Mouse (Mus musculus) MEL (cell line): ENCODE data around the gene Itgb3bp. TPM values are rescaled to one million over a fixed set of nuclear protein-coding genes. Genes with fewer than 3 reads are reported as not detected.

Source experiments
- DNase-seq: peaks from one replicate; pipeline ENCODE4 v3.0.0; 2011; ENCODE audit warnings: low read depth, low spot score
- H3K27ac ChIP-seq: 2 replicates; pipeline ENCODE4 v1.5.1; 2012; ENCODE audit warnings: low read depth, mild to moderate bottlenecking, control low read depth, low read length, moderate library complexity; ENCODE audit not compliant: control insufficient read depth
- H3K27me3 ChIP-seq, 2 experiments: fragments of 150-350 bp in 1 of 2; sonication (generic) in 1 of 2; 2 replicates each; pipeline ENCODE4 v1.6.1; 2012; ENCODE audit warnings: low read length in 2 of 2, mild to moderate bottlenecking in 2 of 2, improper control_type of control experiment in 1 of 2, moderate library complexity in 1 of 2; ENCODE audit not compliant: insufficient read depth in 2 of 2, control insufficient read depth in 1 of 2
- H3K36me3 ChIP-seq, 2 experiments: 2 replicates each; pipeline ENCODE4 v1.6.1; 2012 to 2014; ENCODE audit warnings: low read length in 2 of 2, improper control_type of control experiment in 1 of 2, inconsistent platforms in 1 of 2, mild to moderate bottlenecking in 1 of 2; ENCODE audit not compliant: insufficient read depth in 2 of 2, control insufficient read depth in 1 of 2
- H3K4me1 ChIP-seq, 2 experiments: fragments of 150-350 bp in 1 of 2; sonication (generic) in 1 of 2; 2 replicates each; pipeline ENCODE4 v1.6.1; 2012; ENCODE audit warnings: low read length in 2 of 2, improper control_type of control experiment in 1 of 2, mild to moderate bottlenecking in 1 of 2; ENCODE audit not compliant: insufficient read depth in 2 of 2, control insufficient read depth in 1 of 2
- H3K4me3 ChIP-seq, 2 experiments: fragments of 150-350 bp in 1 of 2; sonication (generic) in 1 of 2; 2 replicates each; pipeline ENCODE4 v1.5.1; 2012; ENCODE audit warnings: low read depth in 2 of 2, low read length in 2 of 2, mild to moderate bottlenecking in 2 of 2, moderate library complexity in 2 of 2, control low read depth in 1 of 2, improper control_type of control experiment in 1 of 2; ENCODE audit not compliant: control insufficient read depth in 1 of 2, insufficient read depth in 1 of 2
- H3K79me2 ChIP-seq: 2 replicates; pipeline ENCODE4 v1.6.1; 2012; ENCODE audit warnings: mild to moderate bottlenecking, low read length, moderate library complexity; ENCODE audit not compliant: control insufficient read depth, poor library complexity, insufficient read depth
- H3K9ac ChIP-seq: 2 replicates; pipeline ENCODE4 v1.6.1; 2012; ENCODE audit warnings: low read depth, mild to moderate bottlenecking, control low read depth, low read length, moderate library complexity; ENCODE audit not compliant: control insufficient read depth, poor library complexity, severe bottlenecking
- H3K9me3 ChIP-seq: fragments of 150-350 bp; sonication (generic); replicated peaks from 2 replicates; pipeline ENCODE4 v1.6.1; 2012; ENCODE audit warnings: mild to moderate bottlenecking, low read length, improper control_type of control experiment, moderate library complexity; ENCODE audit not compliant: insufficient read depth
- BHLHE40 ChIP-seq: IDR thresholded peaks from 2 replicates; pipeline ENCODE4 v1.6.1; 2012; ENCODE audit warnings: low read depth, mild to moderate bottlenecking, inconsistent platforms, low read length, improper control_type of control experiment, borderline replicate concordance
- CHD1 ChIP-seq: IDR thresholded peaks from 2 replicates; pipeline ENCODE4 v1.6.1; 2012; ENCODE audit warnings: low read depth, mild to moderate bottlenecking, inconsistent platforms, low read length, improper control_type of control experiment
- CHD2 ChIP-seq: IDR thresholded peaks from 2 replicates; pipeline ENCODE4 v1.6.1; 2011; ENCODE audit warnings: low read length, improper control_type of control experiment
- CTCF ChIP-seq, 3 experiments: IDR thresholded peaks in 2 of 3; conservative IDR thresholded peaks in 1 of 3; 2 replicates each; pipeline ENCODE4 v1.5.1; 2011 to 2012; ENCODE audit warnings: low read length in 3 of 3, low read depth in 2 of 3, mild to moderate bottlenecking in 2 of 3, improper control_type of control experiment in 1 of 3, inconsistent platforms in 1 of 3, mixed read lengths in 1 of 3, moderate library complexity in 1 of 3; ENCODE audit not compliant: control insufficient read depth in 1 of 3, insufficient read depth in 1 of 3, poor library complexity in 1 of 3, severe bottlenecking in 1 of 3
- E2F4 ChIP-seq: IDR thresholded peaks from 2 replicates; pipeline ENCODE4 v1.6.1; 2011; ENCODE audit warnings: low read depth, low read length, improper control_type of control experiment, borderline replicate concordance
- ELF1 ChIP-seq: IDR thresholded peaks from 2 replicates; pipeline ENCODE4 v1.6.1; 2014; ENCODE audit warnings: low read depth, mild to moderate bottlenecking, inconsistent platforms, low read length, improper control_type of control experiment, moderate library complexity
- EP300 ChIP-seq, 2 experiments: IDR thresholded peaks; 2 replicates each; pipeline ENCODE4 v1.6.1; 2011; ENCODE audit warnings: improper control_type of control experiment in 2 of 2, low read length in 2 of 2, low read depth in 1 of 2, mild to moderate bottlenecking in 1 of 2
- ETS1 ChIP-seq: IDR thresholded peaks from 2 replicates; pipeline ENCODE4 v1.6.1; 2012; ENCODE audit warnings: low read depth, mild to moderate bottlenecking, inconsistent platforms, low read length, improper control_type of control experiment, moderate library complexity
- GABPA ChIP-seq: IDR thresholded peaks from 2 replicates; pipeline ENCODE4 v1.6.1; 2012; ENCODE audit warnings: low read depth, mild to moderate bottlenecking, inconsistent platforms, low read length, improper control_type of control experiment, moderate library complexity
- GATA1 ChIP-seq: IDR thresholded peaks from 2 replicates; pipeline ENCODE4 v1.6.1; 2011; ENCODE audit warnings: low read depth, low read length, improper control_type of control experiment
- HCFC1 ChIP-seq: IDR thresholded peaks from 2 replicates; pipeline ENCODE4 v1.6.1; 2012; ENCODE audit warnings: low read depth, mild to moderate bottlenecking, inconsistent platforms, low read length, improper control_type of control experiment, moderate library complexity
- KAT2A ChIP-seq: conservative IDR thresholded peaks from 2 replicates; pipeline ENCODE4 v1.6.1; 2012; ENCODE audit warnings: low read depth, low read length, improper control_type of control experiment, inconsistent platforms
- MAFK ChIP-seq: IDR thresholded peaks from 2 replicates; pipeline ENCODE4 v1.6.1; 2011; ENCODE audit warnings: low read depth, mild to moderate bottlenecking, low read length, improper control_type of control experiment, borderline replicate concordance
- MAX ChIP-seq: IDR thresholded peaks from 2 replicates; pipeline ENCODE4 v1.6.1; 2011; ENCODE audit warnings: low read length, improper control_type of control experiment
- MAZ ChIP-seq: IDR thresholded peaks from 2 replicates; pipeline ENCODE4 v1.6.1; 2012; ENCODE audit warnings: low read depth, mild to moderate bottlenecking, inconsistent platforms, low read length, improper control_type of control experiment
- MEF2A ChIP-seq: IDR thresholded peaks from 2 replicates; pipeline ENCODE4 v1.6.1; 2014; ENCODE audit warnings: low read depth, mild to moderate bottlenecking, inconsistent platforms, low read length, improper control_type of control experiment; ENCODE audit not compliant: poor library complexity, insufficient replicate concordance, severe bottlenecking; ENCODE audit errors: extremely low read depth
- MYB ChIP-seq: IDR thresholded peaks from 2 replicates; pipeline ENCODE4 v1.6.1; 2011; ENCODE audit warnings: mild to moderate bottlenecking, low read depth, low read length, improper control_type of control experiment
- NELFE ChIP-seq: IDR thresholded peaks from 2 replicates; pipeline ENCODE4 v1.6.1; 2011; ENCODE audit warnings: low read depth, low read length, improper control_type of control experiment
- NRF1 ChIP-seq: IDR thresholded peaks from 2 replicates; pipeline ENCODE4 v1.6.1; 2014; ENCODE audit warnings: low read depth, mild to moderate bottlenecking, inconsistent platforms, low read length, improper control_type of control experiment, moderate library complexity; ENCODE audit not compliant: poor library complexity, insufficient read depth, severe bottlenecking
- POLR2AphosphoS2 ChIP-seq: IDR thresholded peaks from 2 replicates; pipeline ENCODE4 v1.6.1; 2011; ENCODE audit warnings: low read length, improper control_type of control experiment
- POLR2AphosphoS5 ChIP-seq: IDR thresholded peaks from 2 replicates; pipeline ENCODE4 v1.6.1; 2012; ENCODE audit warnings: low read depth, borderline replicate concordance, mild to moderate bottlenecking, inconsistent platforms, low read length, moderate library complexity, mixed read lengths
- RAD21 ChIP-seq: IDR thresholded peaks from 2 replicates; pipeline ENCODE4 v1.6.1; 2011; ENCODE audit warnings: mild to moderate bottlenecking, low read depth, low read length, improper control_type of control experiment
- RCOR1 ChIP-seq: IDR thresholded peaks from 2 replicates; pipeline ENCODE4 v1.6.1; 2012; ENCODE audit warnings: low read depth, mild to moderate bottlenecking, inconsistent platforms, low read length, improper control_type of control experiment
- SIN3A ChIP-seq: IDR thresholded peaks from 2 replicates; pipeline ENCODE4 v1.6.1; 2012; ENCODE audit warnings: low read length, improper control_type of control experiment, inconsistent platforms
- SMC3 ChIP-seq: IDR thresholded peaks from 2 replicates; pipeline ENCODE4 v1.6.1; 2011; ENCODE audit warnings: low read depth, low read length, improper control_type of control experiment
- TAL1 ChIP-seq: IDR thresholded peaks from 2 replicates; pipeline ENCODE4 v1.6.1; 2012; ENCODE audit warnings: mild to moderate bottlenecking, inconsistent platforms, low read length, moderate library complexity, mixed read lengths
- TBP ChIP-seq: IDR thresholded peaks from 2 replicates; pipeline ENCODE4 v1.8.0; 2011; ENCODE audit warnings: low read depth, low read length, improper control_type of control experiment
- TCF12 ChIP-seq: IDR thresholded peaks from 2 replicates; pipeline ENCODE4 v1.6.1; 2014; ENCODE audit warnings: low read depth, mild to moderate bottlenecking, inconsistent platforms, low read length, improper control_type of control experiment, moderate library complexity
- UBTF ChIP-seq: IDR thresholded peaks from 2 replicates; pipeline ENCODE4 v1.6.1; 2012; ENCODE audit warnings: low read depth, mild to moderate bottlenecking, inconsistent platforms, low read length, improper control_type of control experiment, moderate library complexity, borderline replicate concordance; ENCODE audit not compliant: insufficient read depth
- USF2 ChIP-seq, 2 experiments: IDR thresholded peaks; 2 replicates each; pipeline ENCODE4 v1.6.1; 2011 to 2012; ENCODE audit warnings: improper control_type of control experiment in 2 of 2, low read length in 2 of 2, borderline replicate concordance in 1 of 2, inconsistent platforms in 1 of 2, low read depth in 1 of 2, mild to moderate bottlenecking in 1 of 2; ENCODE audit not compliant: insufficient read depth in 1 of 2
- ZC3H11A ChIP-seq: IDR thresholded peaks from 2 replicates; pipeline ENCODE4 v1.6.1; 2012; ENCODE audit warnings: low read depth, mild to moderate bottlenecking, inconsistent platforms, low read length, improper control_type of control experiment
- ZKSCAN1 ChIP-seq: IDR thresholded peaks from 2 replicates; pipeline ENCODE4 v1.6.1; 2012; ENCODE audit warnings: low read depth, mild to moderate bottlenecking, inconsistent platforms, low read length, improper control_type of control experiment, moderate library complexity
- ZMIZ1 ChIP-seq: IDR thresholded peaks from 2 replicates; pipeline ENCODE4 v1.6.1; 2012; ENCODE audit warnings: low read depth, mild to moderate bottlenecking, inconsistent platforms, low read length, improper control_type of control experiment, moderate library complexity
- ZNF384 ChIP-seq: IDR thresholded peaks from 2 replicates; pipeline ENCODE4 v1.6.1; 2012; ENCODE audit warnings: low read depth, mild to moderate bottlenecking, inconsistent platforms, low read length, improper control_type of control experiment
- polyA plus RNA-seq, 2 experiments: library from polyadenylated mRNA; stranded (reverse) in 1 of 2; unstranded in 1 of 2; fragments of >175 nt in 1 of 2; fragments of >200 nt in 1 of 2; gene quantifications; 2 replicates each; pipeline versions ENCODE4 v1.2.1 to v1.2.4; 2012; ENCODE audit warnings: low replicate concordance in 2 of 2, low read depth in 1 of 2; ENCODE audit not compliant: insufficient read length in 2 of 2, insufficient read depth in 1 of 2, missing spikeins in 1 of 2
- total RNA-seq: library from RNA; depleted of rRNA; stranded (reverse); fragments of 300-350 nt; gene quantifications from 2 replicates; pipeline ENCODE4 v1.2.3, GENCODE M21; 2012

The Itgb3bp gene
- total and polyA plus RNA-seq, 3 experiments: 5.5 to 6.5 TPM; not detected in 1

GRCm38 (mm10) chr4:99829094-99830073 is 100.2 kb downstream of the Itgb3bp start, which contains the start of gene Efcab7:
Gene Efcab7 (plus strand): TSS chr4:99829198.
- Histone ChIP-seq H3K4me3 (peak within 1 kb of the TSS; percentile 73 to 93), H3K27ac (peak within 1 kb of the TSS; percentile 78), H3K79me2 (peaks cover 5% of the 10 kb centered on the region), H3K4me1 (peaks cover 2 to 3% of the 10 kb centered on the region in 2 experiments; a peak in 2 of 4 replicates), H3K9ac (peak within 1 kb of the TSS; percentile 82), H3K27me3 (no peaks in the 10 kb centered on the region), H3K36me3 (peaks cover 0 to 6% of the 10 kb centered on the region in 2 experiments; a peak in 2 of 4 replicates), H3K9me3 (no peaks in the 10 kb centered on the region)
- DNase-seq: peak; percentile 95
- TF ChIP-seq CHD2 (no peak), USF2 (IDR thresholded peaks at IDR 0.05; ENCODE audit: borderline replicate concordance in 1 of 2, insufficient read depth in 1 of 2, low read depth in 1 of 2, low read length in 2 of 2) (no peak), SMC3 (no peak), ZKSCAN1 (no peak), ZC3H11A (no peak), POLR2AphosphoS5 (no peak), MAFK (no peak), GABPA (no peak), HCFC1 (peak; percentile 81), BHLHE40 (no peak), TBP (peak; percentile 40; the same call in 1 of the 2 replicates), CHD1 (no peak), TCF12 (no peak), SIN3A (peak; percentile 80), ZNF384 (no peak), RCOR1 (no peak), ELF1 (peak; percentile 79), MYB (no peak), UBTF (no peak), KAT2A (no peak; the same call in 1 of the 2 replicates), TAL1 (no peak), ZMIZ1 (no peak), NRF1 (no peak), CTCF (IDR thresholded peaks at IDR 0.05 in 2 of 3, conservative IDR thresholded peaks at IDR 0.05 in 1 of 3; ENCODE audit: control insufficient read depth in 1 of 3, insufficient read depth in 1 of 3, low read depth in 2 of 3, low read length in 3 of 3, poor library complexity in 1 of 3, severe bottlenecking in 1 of 3) (no peak), RAD21 (no peak), EP300 (IDR thresholded peaks at IDR 0.05; ENCODE audit: low read depth in 1 of 2, low read length in 2 of 2) (no peak), E2F4 (peak; percentile 93), POLR2AphosphoS2 (0 out of 2 replicates have a peak, but pooled peaks have one; percentile 54), ETS1 (peak; percentile 22; the same call in 1 of the 2 replicates), NELFE (peak; percentile 52; the same call in 1 of the 2 replicates), MAX (peak; percentile 38; the same call in 1 of the 2 replicates), GATA1 (no peak), MAZ (0 out of 2 replicates have a peak, but pooled peaks have one; percentile 33), MEF2A (no peak)
